ENCODE assay signal across 23 mouse cellular contexts in genomic region chr2:14549560-14549959, GRCm38 (mm10). TPM values are rescaled to one million over a fixed set of nuclear protein-coding genes. Genes with fewer than 3 reads are reported as not detected.
DNase-seq lines count a peak whose midpoint lies in the region; ATAC-seq and TF ChIP-seq lines count a peak whose summit lies in the region.
"Had no signal": no experiment of that assay in that cellular context is flagged by ENCODE, and none has a peak within 500 bp of the region (broad histone marks: within the 10 kb centered on the region; RNA-seq: fewer than 3 reads in every experiment).

No protein-coding gene starts in this region.

- peaks cover 6% of the 10 kb centered on the region; the same call in 1 of the 2 replicates for H3K4me1 ChIP-seq in lung, embryonic 15.5 days
- H3K4me1 ChIP-seq in lung, postnatal 0 days (ENCODE audit: insufficient read depth, low read depth, low read length): no peaks in the 10 kb centered on the region
- H3K4me1 ChIP-seq in kidney, embryonic 14.5 days (ENCODE audit: control insufficient read depth, insufficient read depth, low read length): no peaks in the 10 kb centered on the region
- H3K4me1 ChIP-seq: embryonic facial prominence, embryonic 13.5 days; embryonic facial prominence, embryonic 15.5 days; forebrain, embryonic 10.5 days; forebrain, embryonic 12.5 days had no signal

- ATAC-seq in lung, embryonic 15.5 days (ENCODE audit: borderline replicate concordance, extremely low read depth, low FRiP score, low TSS enrichment): no peak
- no peak for ATAC-seq in lung, postnatal 0 days
- ATAC-seq in kidney, embryonic 14.5 days (ENCODE audit: low FRiP score, low TSS enrichment): no peak
- ATAC-seq: activated CD4-positive, CD25-positive, alpha-beta regulatory T cell, adult 4 months; forebrain, embryonic 14.5 days; forebrain, embryonic 16.5 days; Patski had no signal

- no peak overlapping the region for H3K4me2 ChIP-seq in lung, embryonic 15.5 days
- H3K4me2 ChIP-seq in lung, postnatal 0 days (replicated peaks; ENCODE audit: low read depth, low read length): no peak overlapping the region
- no peak overlapping the region for H3K4me2 ChIP-seq in myocyte (ENCODE audit: low read depth)
- H3K4me2 ChIP-seq in kidney, embryonic 14.5 days (replicated peaks; ENCODE audit: low read depth, low read length): no peak overlapping the region
- H3K4me2 ChIP-seq: embryonic facial prominence, embryonic 13.5 days; embryonic facial prominence, embryonic 15.5 days; forebrain, embryonic 12.5 days had no signal

- TF ChIP-seq POLR2A in myocyte (IDR thresholded peaks at IDR 0.05; ENCODE audit: insufficient read length, low read depth): no peak

- no peak for DNase-seq in lung, postnatal 0 days (ENCODE audit: low spot score)
- no peak for DNase-seq in right cerebral cortex, adult 2 months (ENCODE audit: low spot score in 2 of 2)
- DNase-seq: adrenal gland, postnatal 14 days; adrenal gland, postnatal 36 days; B cell, adult 2 months; cerebellum, adult 11-12 months; cerebellum, adult 2 months; cerebellum, adult 9-10 months; cerebellum, postnatal 10 days; cerebellum, postnatal 25 days had no signal

- no peaks in the 10 kb centered on the region for H3K9me3 ChIP-seq in lung, embryonic 15.5 days
- H3K9me3 ChIP-seq in lung, postnatal 0 days (ENCODE audit: low read length): no peaks in the 10 kb centered on the region
- H3K9me3 ChIP-seq in kidney, embryonic 14.5 days (ENCODE audit: control insufficient read depth, low read length): no peaks in the 10 kb centered on the region
- H3K9me3 ChIP-seq: embryonic facial prominence, embryonic 13.5 days; embryonic facial prominence, embryonic 15.5 days; forebrain, embryonic 10.5 days; forebrain, embryonic 12.5 days had no signal

- H3K4me3 ChIP-seq in lung, embryonic 15.5 days: no peak overlapping the region
- H3K4me3 ChIP-seq in lung, postnatal 0 days (ENCODE audit: low read depth, low read length): no peak overlapping the region
- H3K4me3 ChIP-seq in C2C12 (ENCODE audit: insufficient read depth, poor library complexity, severe bottlenecking) (no peak overlapping the region), myocyte (no peak overlapping the region)
- H3K4me3 ChIP-seq in kidney, embryonic 14.5 days (ENCODE audit: low read length): no peak overlapping the region
- H3K4me3 ChIP-seq: embryonic facial prominence, embryonic 13.5 days; embryonic facial prominence, embryonic 15.5 days; erythroblast, embryonic 14.5 days; forebrain, embryonic 10.5 days; forebrain, embryonic 12.5 days had no signal

- H3K79me3 ChIP-seq in C2C12 (ENCODE audit: low read depth): no peaks in the 10 kb centered on the region

- no peaks in the 10 kb centered on the region for H3K27me3 ChIP-seq in lung, embryonic 15.5 days
- H3K27me3 ChIP-seq in lung, postnatal 0 days (replicated peaks; ENCODE audit: insufficient read depth, low read length): no peaks in the 10 kb centered on the region
- H3K27me3 ChIP-seq in C2C12 (ENCODE audit: control insufficient read depth, insufficient read depth, insufficient read length): no peaks in the 10 kb centered on the region
- H3K27me3 ChIP-seq in myocyte (ENCODE audit: control insufficient read depth, insufficient read depth, insufficient read length): no peaks in the 10 kb centered on the region
- H3K27me3 ChIP-seq in kidney, embryonic 14.5 days (ENCODE audit: control insufficient read depth, insufficient read depth, low read length): no peaks in the 10 kb centered on the region
- H3K27me3 ChIP-seq: embryonic facial prominence, embryonic 13.5 days; embryonic facial prominence, embryonic 15.5 days; forebrain, embryonic 12.5 days; Patski had no signal

- H3ac ChIP-seq in C2C12 (ENCODE audit: control insufficient read depth, insufficient read length, low read depth) (no peak overlapping the region), myocyte (ENCODE audit: control insufficient read depth, insufficient read length) (no peak overlapping the region)

- H3K9ac ChIP-seq in lung, embryonic 15.5 days: no peak overlapping the region
- no peak overlapping the region for H3K9ac ChIP-seq in lung, postnatal 0 days (replicated peaks; ENCODE audit: low read depth)
- no peak overlapping the region for H3K9ac ChIP-seq in kidney, embryonic 14.5 days (ENCODE audit: low read depth, low read length)
- H3K9ac ChIP-seq: embryonic facial prominence, embryonic 13.5 days; embryonic facial prominence, embryonic 15.5 days; forebrain, embryonic 12.5 days had no signal

- no peak for TF ChIP-seq EP300 in lung, postnatal 0 days (IDR thresholded peaks at IDR 0.05)

- no peaks in the 10 kb centered on the region for H3K36me3 ChIP-seq in lung, embryonic 15.5 days
- no peaks in the 10 kb centered on the region for H3K36me3 ChIP-seq in lung, postnatal 0 days (ENCODE audit: insufficient read depth, low read length)
- H3K36me3 ChIP-seq in C2C12 (ENCODE audit: control insufficient read depth, insufficient read depth) (no peaks in the 10 kb centered on the region), myocyte (ENCODE audit: control insufficient read depth, insufficient read depth) (no peaks in the 10 kb centered on the region)
- no peaks in the 10 kb centered on the region for H3K36me3 ChIP-seq in kidney, embryonic 14.5 days (ENCODE audit: control insufficient read depth, insufficient read depth, low read length)
- H3K36me3 ChIP-seq: embryonic facial prominence, embryonic 13.5 days; embryonic facial prominence, embryonic 15.5 days; forebrain, embryonic 10.5 days; forebrain, embryonic 12.5 days had no signal

- no peak for TF ChIP-seq CTCF in lung, postnatal 0 days (IDR thresholded peaks at IDR 0.05)
- TF ChIP-seq CTCF in C2C12 (IDR thresholded peaks at IDR 0.05; ENCODE audit: control insufficient read depth, insufficient read depth, insufficient read length): no peak

- H3K79me2 ChIP-seq in C2C12 (ENCODE audit: control insufficient read depth, insufficient read depth) (no peaks in the 10 kb centered on the region), myocyte (ENCODE audit: control insufficient read depth, insufficient read depth) (no peaks in the 10 kb centered on the region)

- WGBS in lung, embryonic 15.5 days: 32% methylated on average over 5 of the region's 5 CpGs
- WGBS in lung, postnatal 0 days: 20% methylated on average over 5 of the region's 5 CpGs
- WGBS in kidney, embryonic 14.5 days: 71% methylated on average over 5 of the region's 5 CpGs

- 0 out of 2 replicates have a peak overlapping the region, but pooled peaks have one; percentile 23 for H3K27ac ChIP-seq in lung, embryonic 15.5 days
- H3K27ac ChIP-seq in lung, postnatal 0 days (ENCODE audit: low read length): no peak overlapping the region
- H3K27ac ChIP-seq in kidney, embryonic 14.5 days (ENCODE audit: low read depth, low read length): no peak overlapping the region
- H3K27ac ChIP-seq: embryonic facial prominence, embryonic 13.5 days; embryonic facial prominence, embryonic 15.5 days; forebrain, embryonic 10.5 days; forebrain, embryonic 12.5 days had no signal

TF ChIP-seq in C2C12, 6 proteins besides CTCF, POLR2A, EP300 and RAD21:
- TF ChIP-seq USF1 (IDR thresholded peaks at IDR 0.05; ENCODE audit: low read depth) (peak; percentile 81), MAX (IDR thresholded peaks at IDR 0.05) (no peak), MYOD1 (IDR thresholded peaks at IDR 0.05; ENCODE audit: control insufficient read depth, insufficient read length, low read depth) (no peak), MYOG (IDR thresholded peaks at IDR 0.05; ENCODE audit: control insufficient read depth, extremely low read depth, insufficient read length) (no peak), CEBPB (IDR thresholded peaks at IDR 0.05; ENCODE audit: low read depth) (no peak)

TF ChIP-seq in myocyte, 11 proteins besides CTCF, POLR2A, EP300 and RAD21:
- TF ChIP-seq SRF (IDR thresholded peaks at IDR 0.05; ENCODE audit: control insufficient read depth, insufficient read length, low read depth) (no peak), MYOG (IDR thresholded peaks at IDR 0.05; ENCODE audit: control insufficient read depth in 1 of 3, insufficient read depth in 1 of 3, insufficient read length in 2 of 3, low read depth in 2 of 3) (no peak), REST (IDR thresholded peaks at IDR 0.05; ENCODE audit: insufficient read depth, insufficient read length) (no peak), E2F4 (IDR thresholded peaks at IDR 0.05; ENCODE audit: insufficient read depth) (no peak), TCF12 (IDR thresholded peaks at IDR 0.05; ENCODE audit: insufficient read depth, poor library complexity, severe bottlenecking) (no peak), MAX (IDR thresholded peaks at IDR 0.05; ENCODE audit: low read depth) (no peak), USF1 (IDR thresholded peaks at IDR 0.05; ENCODE audit: low read depth) (peak; percentile 59), POLR2AphosphoS2 (IDR thresholded peaks at IDR 0.05; ENCODE audit: insufficient read length, low read depth) (no peak)

RNA-seq across cellular contexts. Expression of gene Cacnb2, which starts 53.3 kb away (rescaled TPM):
- 8.0 and 9.3 TPM in 2 replicates for polyA plus RNA-seq in lung, embryonic 15.5 days (2015; fragmentation: Nextera tagmentation; extraction: Ambion mirVana)
- 5.1 and 5.2 TPM in 2 replicates for polyA plus RNA-seq in lung, postnatal 0 days (2015; fragmentation: Nextera tagmentation; extraction: Ambion mirVana)
- 2.4 TPM for polyA plus RNA-seq in C2C12 (2012; fragmentation: generic; extraction: Trizol)
- polyA plus RNA-seq in myocyte (2012; fragmentation: generic; extraction: Trizol): 0.85 TPM
- polyA plus RNA-seq in kidney, embryonic 14.5 days (2014; fragmentation: Nextera tagmentation; extraction: Ambion mirVana): 1.2 and 1.7 TPM in 2 replicates
- polyA plus RNA-seq: erythroblast, embryonic 14.5 days had no signal
